Comparison of ENCODE assay signal across 9 mouse cellular contexts in genomic region chr4:138454571-138455140, GRCm38 (mm10). TPM values are rescaled to one million over a fixed set of nuclear protein-coding genes. Genes with fewer than 3 reads are reported as not detected.
DNase-seq lines count a peak whose midpoint lies in the region; ATAC-seq lines count a peak whose summit lies in the region.
"Had no signal": no experiment of that assay in that cellular context is flagged by ENCODE, and none has a peak within 500 bp of the region (broad histone marks: within the 10 kb centered on the region; RNA-seq: fewer than 3 reads in every experiment).

No protein-coding gene starts in this region.

- no peaks in the 10 kb centered on the region for H3K9me3 ChIP-seq in hindbrain, embryonic 15.5 days

- peak; percentile 46 for ATAC-seq in hindbrain, embryonic 15.5 days (ENCODE audit: low FRiP score, low read depth)

- H3K27me3 ChIP-seq in hindbrain, embryonic 15.5 days: no peaks in the 10 kb centered on the region
- H3K27me3 ChIP-seq in splenic B cell, adult 2 months (ENCODE audit: control insufficient read depth, insufficient read depth, low read length, poor library complexity, severe bottlenecking): no peaks in the 10 kb centered on the region; the same call in 1 of the 2 replicates

- H3K27ac ChIP-seq in hindbrain, embryonic 15.5 days (replicated peaks): peak overlapping the region; percentile 96

- DNase-seq in heart, adult 11 months: peak; percentile 98
- DNase-seq in heart, adult 8-10 months (ENCODE audit: low spot score): no peak
- peak; percentile 73 for DNase-seq in cerebellum, adult 8-10 months
- peak; percentile 64 to 74 for DNase-seq in frontal cortex, postnatal 10 days (ENCODE audit: low spot score in 2 of 2)
- peak; percentile 62 to 76 for DNase-seq in left cerebral cortex, adult 8-10 months (ENCODE audit: low spot score in 2 of 2)
- DNase-seq in mesoderm, embryonic 11.5 days (ENCODE audit: low read depth, low spot score): peak; percentile 76
- peak; percentile 20 for DNase-seq in splenic B cell, adult 2 months (ENCODE audit: low read depth, low spot score)

- peak overlapping the region; percentile 86 for H3K4me2 ChIP-seq in hindbrain, embryonic 15.5 days

- peak overlapping the region; percentile 96 for H3K4me3 ChIP-seq in hindbrain, embryonic 15.5 days

- peak overlapping the region; percentile 99 for H3K9ac ChIP-seq in hindbrain, embryonic 15.5 days

- peaks cover 55% of the 10 kb centered on the region for H3K4me1 ChIP-seq in hindbrain, embryonic 15.5 days (replicated peaks)

- under 1% methylated on average over 47 of the region's 78 CpGs for WGBS in hindbrain, embryonic 15.5 days

- no peaks in the 10 kb centered on the region for H3K36me3 ChIP-seq in hindbrain, embryonic 15.5 days
- H3K36me3 ChIP-seq in splenic B cell, adult 2 months (ENCODE audit: control insufficient read depth, insufficient read depth, low read length, poor library complexity, severe bottlenecking): no peaks in the 10 kb centered on the region

RNA-seq across cellular contexts. Expression of gene Camk2n1, which starts 0.5 kb away (rescaled TPM):
- 10 to 100 TPM; 10.8 to 12.7 (median 11.1) TPM for total RNA-seq in heart, adult 8-10 months (2022)
- polyA plus RNA-seq in hindbrain, embryonic 15.5 days (2015; fragmentation: Nextera tagmentation; extraction: Ambion mirVana): 16.9 and 17.0 TPM in 2 replicates
- total RNA-seq in left cerebral cortex, adult 8-10 months (2022): 1,000 to 10,000 TPM in 2 of 4 experiments, 100 to 1,000 TPM in 2; 966 to 1,102 (median 1,006) TPM

RNA-seq across cellular contexts. Expression of gene Mul1, which starts 20.2 kb away (rescaled TPM):
- total RNA-seq in heart, adult 8-10 months (2022): 10 to 100 TPM; 72.0 to 84.5 (median 75.5) TPM
- polyA plus RNA-seq in hindbrain, embryonic 15.5 days (2015; fragmentation: Nextera tagmentation; extraction: Ambion mirVana): 17.6 and 19.2 TPM in 2 replicates
- 10 to 100 TPM; 51.6 to 54.5 (median 52.7) TPM for total RNA-seq in left cerebral cortex, adult 8-10 months (2022)

RNA-seq across cellular contexts. Expression of gene Fam43b, which starts 58.3 kb away (rescaled TPM):
- not detected for total RNA-seq in heart, adult 8-10 months (2022)
- polyA plus RNA-seq in hindbrain, embryonic 15.5 days (2015; fragmentation: Nextera tagmentation; extraction: Ambion mirVana): 15.7 and 16.5 TPM in 2 replicates
- total RNA-seq in left cerebral cortex, adult 8-10 months (2022): 10 to 100 TPM; 27.9 to 32.2 (median 28.2) TPM
- polyA plus RNA-seq: large intestine, adult 2 months had no signal

Comparison
In these comparisons a context has a peak if more than half of its experiments do, and no peak if none do; other contexts are left out.
1. RNA of gene Camk2n1, which starts 0.5 kb away (total RNA-seq): 966 to 1,102 TPM in left cerebral cortex, adult 8-10 months; 10.8 to 12.7 TPM in heart, adult 8-10 months; every median in the first group is over 10 times any median in the second.
2. RNA of gene Fam43b, which starts 58.3 kb away (total RNA-seq): 27.9 to 32.2 TPM in left cerebral cortex, adult 8-10 months; not detected in heart, adult 8-10 months; every median in the first group is over 10 times any median in the second.